Mouse (Mus musculus) heart, embryonic 11.5 days (tissue): ENCODE data around the gene Pola2. TPM values are rescaled to one million over a fixed set of nuclear protein-coding genes. Genes with fewer than 3 reads are reported as not detected.

ENCODE experiments used
- ATAC-seq: fragments of 200-750 bp; cut with Nextera tagmentation; replicated peaks from 2 replicates; pipeline ENCODE4 v1.8.0; 2017; ENCODE audit warnings: moderate library complexity; ENCODE audit not compliant: insufficient number of reproducible peaks, low FRiP score, low TSS enrichment
- H3K27ac ChIP-seq: fragments of 300-500 bp; sonication (generic); 2 replicates; pipeline ENCODE4 v1.5.1; 2014; ENCODE audit warnings: mild to moderate bottlenecking, low read depth, low read length
- H3K27me3 ChIP-seq: fragments of 300-500 bp; sonication (generic); 2 replicates; pipeline ENCODE4 v1.6.1; 2014; ENCODE audit warnings: mild to moderate bottlenecking, low read length, mixed read lengths; ENCODE audit not compliant: control insufficient read depth, insufficient read depth
- H3K36me3 ChIP-seq: fragments of 300-500 bp; sonication (generic); 2 replicates; pipeline ENCODE4 v1.6.1; 2014; ENCODE audit warnings: mild to moderate bottlenecking, low read length, moderate library complexity, mixed read lengths; ENCODE audit not compliant: control insufficient read depth, insufficient read depth
- H3K4me1 ChIP-seq: fragments of 300-500 bp; sonication (generic); 2 replicates; pipeline ENCODE4 v1.6.1; 2014; ENCODE audit warnings: low read length; ENCODE audit not compliant: control insufficient read depth, insufficient read depth
- H3K4me2 ChIP-seq: fragments of 300-500 bp; sonication (generic); 2 replicates; pipeline ENCODE4 v1.6.1; 2014; ENCODE audit warnings: mild to moderate bottlenecking, moderate library complexity
- H3K4me3 ChIP-seq: fragments of 300-500 bp; sonication (generic); 2 replicates; pipeline ENCODE4 v1.5.1; 2014; ENCODE audit warnings: low read depth, low read length
- H3K9ac ChIP-seq: fragments of 300-500 bp; sonication (generic); 2 replicates; pipeline ENCODE4 v1.6.1; 2014; ENCODE audit warnings: mild to moderate bottlenecking, low read depth, low read length, moderate library complexity
- H3K9me3 ChIP-seq: fragments of 300-500 bp; sonication (generic); replicated peaks from 2 replicates; pipeline ENCODE4 v1.6.1; 2016; ENCODE audit warnings: low read length; ENCODE audit not compliant: control insufficient read depth
- WGBS: fragments of 180-500 bp; shearing (Covaris S2); extraction: QIAGEN DNeasy Blood & Tissue Kit; methylation state at CpG from one replicate; pipeline ENCODE4 v1.1.7; 2014; ENCODE audit not compliant: insufficient replicate concordance; 5-methylcytosine and 5-hydroxymethylcytosine counted together
- polyA plus RNA-seq: library from polyadenylated mRNA; unstranded; fragments of >200 nt; fragmentation: Nextera tagmentation; extraction: Ambion mirVana; gene quantifications from 2 replicates; pipeline ENCODE4 v1.2.1, GENCODE M21; 2014

Pola2 gene
- polyA plus RNA-seq, 1 experiment from 2014 or later, result 58.9 TPM

GRCm38 (mm10) chr19:5957371-5957770, 6.6 kb downstream of the Pola2 start:
- 92% methylated on average over 5 of the region's 5 CpGs for WGBS
- H3K9me3 ChIP-seq, result no peaks in the 10 kb centered on the region
- H3K27ac ChIP-seq, result no peak overlapping the region
- peaks cover 7% of the 10 kb centered on the region for H3K36me3 ChIP-seq
- no peak overlapping the region for H3K4me3 ChIP-seq
- no peak overlapping the region for H3K4me2 ChIP-seq
- no peak for ATAC-seq
- peaks cover 21% of the 10 kb centered on the region for H3K4me1 ChIP-seq
- no peaks in the 10 kb centered on the region for H3K27me3 ChIP-seq
- H3K9ac ChIP-seq, result no peak overlapping the region

GRCm38 (mm10) chr19:5956685-5957084, 7.3 kb downstream of the Pola2 start:
- Histone ChIP-seq H3K36me3 (peaks cover 7% of the 10 kb centered on the region), H3K27me3 (no peaks in the 10 kb centered on the region), H3K4me2 (no peak overlapping the region), H3K27ac (no peak overlapping the region), H3K9me3 (no peaks in the 10 kb centered on the region), H3K9ac (no peak overlapping the region), H3K4me3 (no peak overlapping the region), H3K4me1 (peaks cover 23% of the 10 kb centered on the region)
- WGBS, result 19% methylated on average over 3 of the region's 3 CpGs
- ATAC-seq, result no peak

GRCm38 (mm10) chr19:5955704-5956670, 8.0 kb downstream of the Pola2 start:
- no peaks in the 10 kb centered on the region for H3K9me3 ChIP-seq
- 52% methylated on average over 28 of the region's 28 CpGs for WGBS
- H3K4me3 ChIP-seq, result no peak overlapping the region
- peaks cover 7% of the 10 kb centered on the region for H3K36me3 ChIP-seq
- ATAC-seq, result no peak
- no peaks in the 10 kb centered on the region for H3K27me3 ChIP-seq
- no peak overlapping the region for H3K9ac ChIP-seq
- H3K4me1 ChIP-seq, result peaks cover 28% of the 10 kb centered on the region
- H3K27ac ChIP-seq, result peak overlapping the region; percentile 54
- H3K4me2 ChIP-seq, result peak overlapping the region; percentile 17; the same call in 1 of the 2 replicates

GRCm38 (mm10) chr19:5954936-5955335, 9.1 kb downstream of the Pola2 start:
- H3K9ac ChIP-seq, result no peak overlapping the region
- whole genome bisulfite sequencing, result 92% methylated on average over 10 of the region's 10 CpGs
- H3K4me1 ChIP-seq, result peaks cover 28% of the 10 kb centered on the region
- no peak overlapping the region for H3K4me2 ChIP-seq
- no peak overlapping the region; the same call in 1 of the 2 replicates for H3K27ac ChIP-seq
- no peaks in the 10 kb centered on the region for H3K9me3 ChIP-seq
- H3K4me3 ChIP-seq, result no peak overlapping the region
- H3K36me3 ChIP-seq, result peaks cover 11% of the 10 kb centered on the region
- no peak for ATAC-seq
- H3K27me3 ChIP-seq, result no peaks in the 10 kb centered on the region

- WGBS, result 77% methylated on average over 22 of the region's 22 CpGs
- H3K27ac ChIP-seq, result no peak overlapping the region
- ATAC-seq, result no peak
- no peak overlapping the region for H3K4me2 ChIP-seq
- peaks cover 28% of the 10 kb centered on the region for H3K4me1 ChIP-seq
- H3K4me3 ChIP-seq, result no peak overlapping the region
- peaks cover 11% of the 10 kb centered on the region for H3K36me3 ChIP-seq
- no peaks in the 10 kb centered on the region for H3K9me3 ChIP-seq
- no peak overlapping the region for H3K9ac ChIP-seq
- H3K27me3 ChIP-seq, result no peaks in the 10 kb centered on the region
Measured at GRCm38 (mm10) chr19:5954031-5954710, 9.8 kb downstream of the Pola2 start.

- Histone ChIP-seq H3K9ac (no peak overlapping the region), H3K4me1 (peaks cover 28% of the 10 kb centered on the region), H3K36me3 (peaks cover 8% of the 10 kb centered on the region), H3K4me3 (no peak overlapping the region), H3K27me3 (no peaks in the 10 kb centered on the region), H3K9me3 (no peaks in the 10 kb centered on the region), H3K27ac (peak overlapping the region; percentile 86), H3K4me2 (0 out of 2 replicates have a peak overlapping the region, but pooled peaks have one; percentile 29)
- no peak for ATAC-seq
- 75% methylated on average over 19 of the region's 19 CpGs for WGBS
Measured at GRCm38 (mm10) chr19:5953201-5953770, 10.7 kb downstream of the Pola2 start.

- H3K36me3 ChIP-seq, result peaks cover 18% of the 10 kb centered on the region
- peaks cover 28% of the 10 kb centered on the region for H3K4me1 ChIP-seq
- H3K4me3 ChIP-seq, result no peak overlapping the region
- 47% methylated on average over 13 of the region's 13 CpGs for WGBS
- peak overlapping the region; percentile 29 for H3K4me2 ChIP-seq
- peak overlapping the region; percentile 86 for H3K27ac ChIP-seq
- H3K9me3 ChIP-seq, result no peaks in the 10 kb centered on the region
- peak; percentile 40; the same call in 1 of the 2 replicates for ATAC-seq
- no peak overlapping the region for H3K9ac ChIP-seq
- no peaks in the 10 kb centered on the region for H3K27me3 ChIP-seq
Measured at GRCm38 (mm10) chr19:5952071-5952691, 11.8 kb downstream of the Pola2 start.

GRCm38 (mm10) chr19:5951631-5952030, 12.4 kb downstream of the Pola2 start:
- H3K4me1 ChIP-seq, result peaks cover 28% of the 10 kb centered on the region
- H3K9ac ChIP-seq, result no peak overlapping the region
- no peaks in the 10 kb centered on the region for H3K9me3 ChIP-seq
- H3K27ac ChIP-seq, result peak overlapping the region; percentile 86
- H3K4me3 ChIP-seq, result no peak overlapping the region
- ATAC-seq, result no peak
- H3K4me2 ChIP-seq, result peak overlapping the region; percentile 28
- H3K27me3 ChIP-seq, result no peaks in the 10 kb centered on the region
- WGBS, result 70% methylated on average over 16 of the region's 16 CpGs
- H3K36me3 ChIP-seq, result peaks cover 18% of the 10 kb centered on the region
